Mouse (Mus musculus): ENCODE data around the gene Casp6. TPM values are rescaled to one million over a fixed set of nuclear protein-coding genes. Genes with fewer than 3 reads are reported as not detected.
A peak's percentile ranks its signal among the peaks of the same experiment; 100 is the strongest.

Gene Casp6
- 1 to 10 TPM; 1.8 to 2.8 TPM for total RNA-seq (2021)
- long read RNA-seq, experiment 1, partial matches to known transcripts = 0 of 4 reads
- long read RNA-seq, experiment 1, other reads (novel, unspliced or antisense) = 1 of 4 reads
- long read RNA-seq, experiment 2 = 0 reads

DNA sequence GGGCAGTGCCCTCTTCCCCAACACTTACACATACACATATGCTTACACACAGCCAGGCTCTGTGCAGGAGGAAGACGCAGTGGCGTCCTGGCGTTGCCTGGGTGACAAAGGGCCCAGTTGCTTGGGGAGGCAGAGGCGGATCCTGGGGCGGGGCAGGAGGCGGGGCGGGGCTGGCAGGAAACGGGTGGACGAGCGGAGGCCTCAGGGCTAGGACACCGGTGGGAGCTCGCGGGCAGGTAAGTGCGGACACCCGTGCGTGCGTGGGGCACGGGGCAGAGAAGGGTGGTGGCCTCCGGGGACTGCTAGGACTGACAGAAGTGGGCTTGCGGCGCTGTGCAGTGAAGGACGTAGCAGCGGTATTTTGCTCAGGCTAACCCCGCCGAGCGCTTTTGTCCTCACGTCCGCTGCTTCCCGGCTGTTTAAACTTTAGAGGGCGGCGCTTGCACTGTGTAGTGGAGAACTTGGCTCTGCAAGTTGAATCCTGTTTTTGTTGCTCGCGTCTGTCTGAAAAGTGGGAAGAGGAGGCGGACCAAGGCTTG lies at the start of gene Casp6:
Casp6 (plus strand) TSS at position 155 of the 539 bp plus-strand sequence.
- DNase-seq (ENCODE audit: low spot score) = peak; percentile 72

DNA sequence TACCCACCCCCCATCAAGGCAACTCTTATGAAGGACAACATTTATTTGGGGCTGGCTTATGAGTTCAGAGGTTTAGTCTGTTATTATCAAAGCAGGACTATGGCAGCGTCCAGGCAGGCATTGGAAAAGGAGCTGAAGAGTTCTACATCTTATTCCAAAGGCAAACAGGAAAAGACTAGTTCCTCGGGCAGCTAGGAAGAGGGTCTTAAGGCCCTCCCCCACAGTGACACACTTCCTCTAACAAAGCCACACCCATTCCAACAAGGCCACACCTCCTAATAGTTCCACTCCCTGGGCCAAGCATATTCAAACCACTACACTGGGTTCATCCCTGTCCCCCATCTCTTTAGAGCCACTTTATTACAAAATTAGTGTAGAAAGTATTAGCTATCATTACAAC lies 38.6 kb upstream of the Casp6 start:
- no peak for DNase-seq (ENCODE audit: low spot score)

DNA sequence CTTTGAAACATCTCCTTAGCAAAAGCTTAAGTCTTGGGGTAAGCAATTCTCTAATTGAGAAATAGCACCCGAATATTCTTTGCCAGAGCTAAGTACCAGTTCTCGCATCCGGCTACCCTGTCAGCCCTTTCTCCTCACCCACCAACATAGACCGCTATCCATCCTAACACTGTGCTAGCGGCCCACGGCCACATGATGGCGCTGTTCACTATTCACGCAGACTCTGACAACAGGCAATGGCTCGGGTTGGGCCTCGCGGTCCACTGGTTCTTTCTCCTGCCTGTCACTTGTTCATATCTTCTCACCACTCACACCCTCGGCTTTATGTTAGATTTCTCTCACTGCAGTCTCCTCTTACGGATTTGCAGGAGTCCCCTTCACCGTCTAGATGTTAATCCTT lies 37.5 kb upstream of the Casp6 start:
- peak; percentile 36 for DNase-seq (ENCODE audit: low spot score)

DNA sequence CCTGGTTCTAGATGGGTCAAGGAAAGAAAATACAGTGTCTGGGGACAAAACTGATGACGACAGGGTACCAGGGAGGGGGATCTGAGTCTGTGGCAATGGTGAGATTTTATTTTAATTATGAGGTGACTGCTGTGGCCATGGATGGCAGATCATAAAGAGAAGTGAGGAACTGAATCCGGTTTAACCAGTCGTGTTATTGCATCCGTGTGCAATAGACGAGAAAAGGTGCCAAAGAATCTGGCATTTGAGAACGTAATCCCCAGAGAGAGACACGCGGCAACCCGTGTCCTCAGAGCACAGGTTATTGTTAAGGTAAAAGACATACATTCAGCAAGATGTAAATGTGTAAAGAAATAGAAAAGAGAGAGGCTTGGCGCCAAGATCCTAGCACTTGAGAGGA lies 23.9 kb upstream of the Casp6 start:
- DNase-seq (ENCODE audit: low spot score) = no peak

DNA sequence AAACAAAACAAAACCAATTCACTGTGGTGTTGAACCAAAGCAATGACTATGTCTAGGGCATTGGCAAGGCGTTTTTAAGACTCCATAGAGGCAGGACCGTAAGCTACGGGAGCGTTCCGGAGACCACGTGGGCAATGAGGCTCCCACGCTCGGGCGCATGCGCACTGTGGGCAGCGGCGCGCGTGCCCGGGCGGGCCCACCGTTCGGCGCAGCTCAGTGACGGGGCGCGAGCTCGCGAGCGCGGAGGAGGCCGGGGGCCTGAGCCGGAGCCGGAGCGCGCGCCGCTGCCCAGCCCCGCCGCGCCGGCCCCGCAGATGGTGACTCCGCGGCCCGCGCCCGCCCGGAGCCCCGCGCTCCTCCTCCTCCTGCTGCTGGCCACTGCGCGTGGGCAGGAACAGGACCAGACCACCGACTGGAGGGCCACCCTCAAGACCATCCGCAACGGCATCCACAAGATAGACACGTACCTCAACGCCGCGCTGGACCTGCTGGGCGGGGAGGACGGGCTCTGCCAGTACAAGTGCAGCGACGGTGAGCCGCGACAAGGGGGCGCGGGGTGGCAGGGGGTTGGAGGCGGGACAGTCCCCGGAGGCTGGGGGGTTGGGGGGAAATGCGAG lies 22.7 kb upstream of the Casp6 start, which contains the start of gene Pla2g12a:
Pla2g12a (plus strand) TSS at position 202 of the 617 bp plus-strand sequence.
- peak; percentile 88 for DNase-seq (ENCODE audit: low spot score)

DNA sequence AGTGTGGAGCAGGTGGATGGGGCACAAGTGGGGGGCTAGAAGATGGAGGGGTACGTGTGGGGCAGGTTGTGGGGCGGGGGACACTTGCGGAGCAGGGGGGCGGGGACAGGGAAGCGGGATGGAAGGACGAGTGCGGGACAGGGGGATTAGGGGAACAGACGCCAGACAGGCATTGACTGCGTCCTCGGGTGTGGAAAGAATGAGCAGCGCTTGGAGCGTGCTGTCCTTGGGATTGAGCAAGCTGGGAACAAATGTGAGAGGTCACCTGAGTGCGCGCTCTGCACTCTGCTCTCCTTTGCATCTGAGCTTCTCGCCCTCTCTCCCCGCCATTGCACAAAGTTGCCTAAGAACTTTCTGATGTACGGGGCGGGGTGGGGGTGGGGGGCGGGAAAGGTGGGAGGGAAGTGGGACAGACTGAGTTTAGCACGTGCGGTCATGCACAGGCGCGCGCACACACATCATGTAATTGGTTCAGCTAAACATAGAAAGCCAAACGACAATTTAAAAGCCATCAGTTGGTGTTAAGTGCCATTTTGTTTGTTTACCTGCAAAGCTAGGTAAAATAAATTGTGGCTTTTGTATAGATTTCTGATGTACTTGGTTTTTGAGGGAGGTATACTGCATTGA lies 22.0 kb upstream of the Casp6 start:
- DNase-seq (ENCODE audit: low spot score) = peak; percentile 46

DNA sequence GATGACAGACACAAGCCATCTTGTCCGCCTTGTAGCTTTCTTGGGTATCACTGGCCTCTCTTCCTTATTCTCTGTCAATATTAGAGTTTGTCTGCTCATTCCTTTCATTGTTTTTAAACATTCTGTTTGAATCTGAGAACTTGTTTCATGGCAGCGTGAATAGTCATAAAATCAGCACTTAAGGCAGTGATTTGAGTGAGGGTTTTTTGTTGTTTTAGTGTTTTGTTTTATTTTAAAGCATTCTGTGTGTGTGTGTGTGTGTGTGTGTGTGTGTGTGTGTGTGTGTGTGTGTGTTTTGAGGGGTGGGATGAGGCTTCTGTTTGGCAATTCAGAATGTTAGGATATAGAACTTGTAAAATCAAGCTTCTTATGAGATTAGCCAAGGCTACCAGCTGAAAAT lies 21.3 kb upstream of the Casp6 start:
- DNase-seq (ENCODE audit: low spot score) = no peak

DNA sequence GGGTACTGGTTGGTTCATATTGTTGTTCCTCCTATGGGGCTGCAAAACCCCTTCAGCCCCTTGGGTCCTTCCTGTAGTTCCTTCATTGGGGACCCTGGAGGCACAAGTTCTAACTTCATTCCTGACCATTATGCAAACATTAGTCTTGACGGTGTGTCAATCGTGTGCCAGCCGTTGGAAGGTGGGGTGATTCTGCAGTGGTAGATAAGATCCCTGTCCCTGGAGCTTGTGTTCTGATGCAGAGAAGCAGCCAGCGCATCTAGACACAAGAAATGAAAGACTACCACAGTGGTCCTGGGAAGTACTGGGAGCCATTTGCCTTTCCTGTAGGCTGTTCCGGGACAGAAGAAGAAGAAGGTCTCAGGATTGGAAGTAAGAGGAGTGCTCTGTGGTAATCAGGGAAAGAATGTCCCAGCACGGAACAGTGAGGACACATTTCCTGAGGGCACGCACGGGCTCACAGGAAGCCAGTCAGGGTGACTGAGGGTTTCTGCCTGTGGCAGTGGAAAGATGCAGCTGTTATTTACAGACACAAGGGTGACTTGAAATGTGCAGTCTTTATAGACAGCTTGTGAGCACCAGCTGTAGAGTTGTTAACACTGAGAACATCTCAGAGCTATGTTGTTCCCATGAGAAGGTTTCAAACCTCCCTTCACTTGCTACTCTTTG lies 20.2 kb upstream of the Casp6 start:
- DNase-seq (ENCODE audit: low spot score) = peak; percentile 16

DNA sequence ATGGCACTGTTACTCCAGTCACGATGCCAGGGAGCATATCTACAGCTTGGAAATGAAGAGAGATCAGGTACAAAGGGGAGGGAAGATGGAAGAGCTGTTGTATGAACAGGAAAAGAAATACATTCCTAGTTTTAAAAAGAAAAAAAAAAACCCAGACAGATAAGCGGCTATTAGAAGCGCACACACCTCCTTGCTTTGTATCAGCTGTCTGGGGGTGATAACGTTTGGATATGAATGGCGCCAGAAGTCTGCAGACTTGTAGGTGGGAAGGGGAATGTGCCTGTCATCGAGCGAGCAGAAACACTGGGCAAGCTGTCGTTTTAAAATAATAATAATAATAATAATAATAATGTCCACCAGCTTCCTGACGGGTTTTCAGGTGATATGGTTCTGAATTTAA lies 15.6 kb upstream of the Casp6 start:
- DNase-seq (ENCODE audit: low spot score) = no peak

DNA sequence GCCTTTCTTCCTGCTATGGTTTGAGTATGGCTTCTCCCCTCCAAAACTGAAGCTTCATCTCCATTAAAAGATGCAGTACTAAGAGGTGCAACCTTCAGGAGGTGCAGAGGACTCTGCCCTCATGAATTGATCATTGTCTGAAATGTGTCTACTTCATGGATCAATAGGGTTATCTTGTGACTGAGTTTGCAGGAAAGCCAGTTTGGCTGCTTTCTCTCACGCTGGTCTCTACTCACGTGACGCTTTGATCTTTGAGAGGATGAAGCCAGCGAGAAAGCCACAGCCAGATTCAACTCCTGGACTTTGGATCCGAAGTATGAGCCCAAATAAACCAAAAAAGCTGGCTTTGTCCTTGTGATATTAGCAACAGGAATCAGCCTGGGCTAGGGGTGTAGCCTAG lies 14.8 kb upstream of the Casp6 start:
- DNase-seq (ENCODE audit: low spot score) = no peak

DNA sequence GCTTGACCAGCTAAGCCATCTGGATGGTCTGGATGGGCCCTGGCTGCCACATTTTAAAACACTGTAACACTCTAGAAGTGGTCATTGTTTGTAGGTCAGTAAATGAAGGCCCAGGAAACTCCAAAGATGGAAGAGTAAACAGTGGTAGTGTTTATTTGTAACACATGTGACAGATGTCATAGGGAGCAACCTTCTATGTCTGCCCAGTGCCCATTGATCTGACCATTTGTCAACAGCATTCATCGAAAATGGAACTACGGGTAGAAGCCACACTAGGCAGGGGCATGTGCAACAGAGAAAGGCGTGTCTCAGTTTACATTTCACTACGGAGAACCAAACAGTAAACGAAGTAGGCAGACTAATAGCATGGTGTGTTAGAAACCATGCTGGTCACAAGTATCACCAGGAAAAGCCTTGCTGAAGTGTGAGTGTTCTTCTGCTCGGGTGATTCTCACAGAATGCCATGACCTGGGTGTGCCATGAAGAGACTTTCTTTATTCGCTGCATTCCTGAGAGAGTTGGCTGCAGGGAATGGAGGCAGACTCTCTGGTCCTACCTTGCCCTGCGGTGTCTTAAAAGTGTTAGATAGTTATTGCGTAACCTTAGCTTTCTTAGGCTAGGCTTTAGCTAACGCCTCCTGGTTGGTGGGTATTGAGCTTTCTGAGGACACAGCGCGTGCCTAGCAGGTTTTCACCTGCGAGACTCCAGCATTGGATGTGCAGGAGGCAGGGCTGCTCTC lies 13.3 kb upstream of the Casp6 start:
- DNase-seq (ENCODE audit: low spot score) = no peak

DNA sequence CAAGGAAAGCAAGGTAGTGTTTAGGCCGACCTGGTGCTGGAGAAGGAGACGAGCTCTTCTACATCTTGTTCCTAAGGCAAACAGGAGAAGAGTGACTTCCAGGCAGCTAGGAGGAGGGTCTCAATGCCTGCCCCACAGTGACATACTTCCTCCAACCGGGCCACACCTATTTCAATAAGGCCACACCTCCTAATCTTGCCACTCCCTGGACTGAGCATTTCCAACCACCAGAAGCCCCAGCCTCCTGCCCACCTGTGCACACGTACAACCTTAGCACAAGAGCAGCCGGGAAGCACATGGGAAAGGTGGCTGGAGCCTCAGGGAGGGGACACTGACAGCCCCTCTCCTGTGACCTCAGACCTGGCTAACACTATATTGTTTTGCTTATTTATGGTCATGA lies 9.2 kb upstream of the Casp6 start:
- no peak for DNase-seq (ENCODE audit: low spot score)

DNA sequence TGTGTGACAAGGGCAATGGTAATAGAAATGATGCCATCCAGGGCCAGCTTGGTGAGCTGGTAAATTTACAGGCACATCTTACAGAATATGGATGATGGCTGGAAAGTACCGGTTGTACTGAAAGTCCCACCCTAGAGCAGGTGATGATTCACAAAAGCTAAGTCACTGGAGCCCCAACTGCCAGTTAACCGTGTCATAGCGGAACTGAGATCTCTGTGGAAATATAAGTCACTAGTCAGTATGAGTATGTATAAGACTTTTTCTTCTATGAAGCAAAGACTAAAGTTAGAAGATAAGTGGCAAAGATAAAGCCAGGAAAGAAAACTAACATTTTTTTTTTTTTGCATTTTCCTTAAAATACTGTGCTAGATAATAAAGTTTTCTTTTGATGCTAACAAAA lies 8.1 kb upstream of the Casp6 start:
- DNase-seq (ENCODE audit: low spot score) = no peak

DNA sequence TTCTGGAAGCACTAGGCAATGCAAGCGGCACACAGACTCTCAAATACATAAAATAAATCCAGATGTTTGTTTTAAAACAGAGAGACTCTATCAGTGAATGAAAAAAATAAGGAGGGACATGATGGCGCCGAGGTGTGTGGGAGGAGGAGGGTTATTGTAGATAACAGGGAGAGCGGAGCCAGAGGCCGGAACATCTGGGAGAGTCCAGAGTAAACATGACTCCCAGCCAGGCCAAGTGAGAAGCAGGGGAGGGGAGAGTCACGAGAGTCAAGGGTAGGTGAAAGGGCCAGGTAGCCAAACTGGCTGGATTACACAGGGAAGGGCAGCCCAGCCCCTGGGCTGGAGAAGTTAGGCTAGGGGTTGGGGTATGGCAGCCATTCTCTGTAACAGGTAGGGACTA lies 4.6 kb upstream of the Casp6 start:
- no peak for DNase-seq (ENCODE audit: low spot score)

DNA sequence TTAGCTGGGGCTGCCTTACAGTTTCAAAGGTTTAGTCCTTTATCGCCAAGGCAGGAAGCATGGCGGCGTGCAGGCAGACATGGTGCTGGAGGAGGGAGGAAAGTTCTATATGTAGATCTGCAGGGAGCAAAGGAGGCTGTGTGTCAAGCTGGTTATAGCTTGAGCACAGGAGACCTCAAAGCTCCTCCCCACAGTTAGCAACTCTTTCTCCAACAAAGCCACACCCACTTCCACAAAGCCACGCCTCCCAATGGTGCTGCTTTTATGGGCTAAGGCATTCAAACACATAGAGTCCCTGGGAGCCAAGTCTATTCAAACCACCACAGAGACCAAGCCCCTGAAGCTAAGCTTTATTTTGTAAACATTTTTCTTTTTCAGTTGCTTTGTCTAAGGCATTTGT lies 2.3 kb upstream of the Casp6 start:
- DNase-seq (ENCODE audit: low spot score) = no peak

DNA sequence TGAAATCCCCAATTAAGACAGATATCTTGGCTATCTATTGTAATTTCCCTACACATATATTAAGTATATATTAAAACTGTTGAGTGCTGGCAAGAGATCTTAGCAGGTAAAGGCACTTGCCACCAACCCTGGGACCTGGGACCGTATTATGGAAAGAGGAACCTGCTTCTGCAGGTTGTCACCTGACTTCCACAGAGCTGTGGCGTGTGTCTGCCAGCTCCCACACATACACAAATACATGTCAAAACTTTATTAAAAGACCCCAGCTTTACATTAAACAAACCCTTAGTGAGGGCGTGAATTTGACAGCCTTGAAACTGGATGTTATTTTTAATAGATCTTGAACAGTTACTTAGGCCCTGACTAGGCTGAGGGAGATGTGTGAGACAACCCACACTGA lies 2.1 kb downstream of the Casp6 start:
- no peak for DNase-seq (ENCODE audit: low spot score)

DNA sequence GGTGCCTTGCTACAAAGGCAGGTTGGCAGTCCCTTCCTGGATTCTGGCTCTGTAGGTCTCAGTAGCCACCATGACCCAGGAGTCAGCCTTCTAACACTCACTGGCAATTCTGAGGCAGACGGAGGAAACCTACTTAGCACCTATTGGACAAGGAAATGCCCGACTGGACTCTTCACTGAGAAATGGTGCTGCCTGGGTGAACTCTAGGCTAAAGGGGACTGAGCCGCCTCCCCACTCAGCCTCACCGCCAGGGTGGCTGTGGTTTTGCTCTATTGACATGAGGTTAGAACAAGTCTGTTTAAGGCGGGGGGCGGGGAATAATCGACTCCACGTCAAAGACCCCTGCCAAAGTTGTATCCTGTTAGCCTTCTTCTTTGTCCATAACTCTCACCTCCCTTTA lies 2.6 kb downstream of the Casp6 start:
- no peak for DNase-seq (ENCODE audit: low spot score)

DNA sequence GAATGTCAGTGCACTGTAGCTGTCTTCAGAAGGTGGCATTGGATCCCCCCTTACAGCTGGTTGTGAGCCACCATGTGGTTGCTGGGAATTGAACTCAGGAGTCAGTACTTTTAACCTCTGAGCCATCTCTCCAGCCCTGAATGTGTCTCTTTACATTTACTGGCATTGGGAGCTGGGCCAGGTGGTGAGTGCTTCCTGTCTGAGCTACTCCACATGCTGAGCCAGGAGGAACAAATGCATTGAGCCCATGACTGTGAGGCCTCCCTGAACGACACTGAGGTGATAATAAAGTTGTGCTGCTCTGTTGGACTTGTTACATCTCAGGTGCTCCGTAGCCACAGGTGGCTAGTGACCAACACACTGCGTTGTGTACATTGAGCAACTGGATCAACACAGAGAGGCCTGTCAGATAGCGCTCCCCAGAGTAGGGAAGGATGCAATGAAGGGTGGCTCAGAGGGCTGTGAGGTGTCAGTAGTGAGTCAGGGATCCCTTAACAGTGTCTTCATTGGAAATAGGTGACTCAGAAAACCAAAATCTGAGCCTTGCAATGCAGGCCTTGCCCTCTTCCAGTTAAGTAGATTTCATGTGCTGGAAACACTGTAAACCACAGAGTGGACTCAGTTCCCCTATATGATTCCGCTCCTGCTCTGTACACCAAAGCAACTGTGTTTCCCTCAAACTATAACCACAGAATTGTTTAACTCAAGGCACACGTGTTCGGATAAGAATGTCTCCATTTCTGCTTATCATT lies 3.3 kb downstream of the Casp6 start:
- no peak for DNase-seq (ENCODE audit: low spot score)

DNA sequence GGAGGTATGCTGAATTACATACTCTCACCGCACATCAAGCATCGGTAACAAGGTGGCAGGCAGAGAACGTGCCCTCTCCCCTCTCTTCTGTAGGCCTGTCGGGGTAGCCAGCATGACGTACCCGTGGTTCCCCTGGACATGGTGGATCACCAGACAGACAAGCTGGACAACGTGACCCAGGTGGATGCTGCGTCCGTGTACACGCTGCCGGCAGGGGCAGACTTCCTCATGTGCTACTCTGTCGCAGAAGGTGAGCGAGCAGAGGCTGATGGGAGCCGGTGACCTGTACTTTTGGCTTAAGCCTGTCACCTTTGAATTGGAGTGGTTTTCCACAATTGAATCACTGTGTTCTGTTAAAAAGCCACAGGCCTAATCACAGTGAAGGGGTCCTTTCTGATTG lies 10.8 kb downstream of the Casp6 start:
- no peak for DNase-seq (ENCODE audit: low spot score)

DNA sequence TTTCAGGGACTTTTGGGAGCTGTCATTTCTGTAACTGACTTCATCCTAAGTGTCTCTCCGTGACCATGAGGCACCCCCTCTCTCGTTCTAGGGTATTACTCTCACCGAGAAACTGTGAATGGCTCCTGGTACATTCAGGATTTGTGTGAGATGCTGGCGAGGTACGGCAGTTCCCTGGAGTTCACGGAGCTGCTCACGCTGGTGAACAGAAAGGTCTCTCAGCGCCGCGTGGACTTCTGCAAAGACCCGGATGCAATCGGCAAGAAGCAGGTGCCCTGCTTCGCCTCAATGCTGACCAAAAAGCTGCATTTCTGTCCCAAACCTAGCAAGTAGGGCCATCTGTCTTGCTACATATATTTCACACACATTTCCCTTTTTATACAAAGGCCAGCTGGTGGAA lies 12.0 kb downstream of the Casp6 start:
- DNase-seq (ENCODE audit: low spot score) = no peak

DNA sequence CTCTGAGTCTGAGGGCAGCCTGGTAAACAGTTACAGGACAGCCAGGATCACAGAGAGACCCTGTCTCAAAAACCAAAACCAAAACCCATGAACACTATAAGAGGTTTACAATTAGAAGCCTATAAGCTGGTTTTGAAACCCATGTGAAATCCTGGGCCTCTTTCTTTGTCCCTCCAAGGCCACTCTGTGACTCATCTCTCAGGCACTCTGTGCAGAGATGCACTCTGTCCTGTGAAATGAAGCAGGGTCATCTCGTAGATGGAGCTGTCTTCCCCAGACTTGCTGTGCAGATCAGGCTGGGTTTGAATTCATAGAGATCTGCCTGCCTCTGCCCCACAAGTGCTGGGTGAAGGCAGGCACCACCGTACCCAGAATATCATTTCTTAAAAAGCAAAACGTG lies 16.2 kb downstream of the Casp6 start:
- no peak for DNase-seq (ENCODE audit: low spot score)
